ENCODE assay signal across 8 mouse cellular contexts in genomic region chr2:174760479-174761121, GRCm38 (mm10). TPM values are rescaled to one million over a fixed set of nuclear protein-coding genes. Genes with fewer than 3 reads are reported as not detected.
DNase-seq lines count a peak whose midpoint lies in the region; ATAC-seq lines count a peak whose summit lies in the region.

Edn3 (plus strand) TSS chr2:174760619.

- peak; percentile 82 for ATAC-seq in kidney, embryonic 14.5 days (ENCODE audit: low FRiP score, low TSS enrichment)
- ATAC-seq in liver, embryonic 15.5 days (ENCODE audit: insufficient read depth): no peak
- peak; percentile 60; the same call in 1 of the 2 replicates for ATAC-seq in neural tube, embryonic 14.5 days (ENCODE audit: low read depth)

- H3K4me1 ChIP-seq in kidney, embryonic 14.5 days (ENCODE audit: control insufficient read depth, insufficient read depth, low read length): peaks cover 6% of the 10 kb centered on the region; the same call in 1 of the 2 replicates
- H3K4me1 ChIP-seq in hindbrain, embryonic 10.5 days (replicated peaks): peaks cover 25% of the 10 kb centered on the region
- no peaks in the 10 kb centered on the region for H3K4me1 ChIP-seq in liver, embryonic 15.5 days (replicated peaks)
- H3K4me1 ChIP-seq in neural tube, embryonic 14.5 days (ENCODE audit: control insufficient read depth, insufficient read depth, low read length): peaks cover 6% of the 10 kb centered on the region; the same call in 1 of the 2 replicates

- H3K9me3 ChIP-seq in kidney, embryonic 14.5 days (ENCODE audit: control insufficient read depth, low read length): no peaks in the 10 kb centered on the region
- H3K9me3 ChIP-seq in hindbrain, embryonic 10.5 days: no peaks in the 10 kb centered on the region
- no peaks in the 10 kb centered on the region for H3K9me3 ChIP-seq in liver, embryonic 15.5 days (replicated peaks)
- H3K9me3 ChIP-seq in neural tube, embryonic 14.5 days (ENCODE audit: control insufficient read depth, low read length): no peaks in the 10 kb centered on the region

- H3K4me2 ChIP-seq in kidney, embryonic 14.5 days (replicated peaks; ENCODE audit: low read depth, low read length): peak within 1 kb of the TSS; percentile 94
- peak within 1 kb of the TSS; percentile 55 for H3K4me2 ChIP-seq in liver, embryonic 15.5 days
- peak within 1 kb of the TSS; percentile 72 for H3K4me2 ChIP-seq in neural tube, embryonic 14.5 days (ENCODE audit: low read depth, low read length)

- H3K4me3 ChIP-seq in kidney, embryonic 14.5 days (ENCODE audit: low read length): peak within 1 kb of the TSS; percentile 59
- peak within 1 kb of the TSS; percentile 59 for H3K4me3 ChIP-seq in hindbrain, embryonic 10.5 days
- H3K4me3 ChIP-seq in liver, embryonic 15.5 days (replicated peaks): peak within 1 kb of the TSS; percentile 28
- H3K4me3 ChIP-seq in neural tube, embryonic 14.5 days (ENCODE audit: low read depth, low read length): peak within 1 kb of the TSS; percentile 31

- 2% methylated on average over 48 of the region's 48 CpGs for WGBS in kidney, embryonic 14.5 days
- under 1% methylated on average over 48 of the region's 48 CpGs for WGBS in hindbrain, embryonic 10.5 days
- WGBS in liver, embryonic 15.5 days (ENCODE audit: insufficient replicate concordance): 2% methylated on average over 48 of the region's 48 CpGs
- 2% methylated on average over 48 of the region's 48 CpGs for WGBS in neural tube, embryonic 14.5 days

- H3K36me3 ChIP-seq in kidney, embryonic 14.5 days (ENCODE audit: control insufficient read depth, insufficient read depth, low read length): no peaks in the 10 kb centered on the region
- H3K36me3 ChIP-seq in hindbrain, embryonic 10.5 days: no peaks in the 10 kb centered on the region
- H3K36me3 ChIP-seq in liver, embryonic 15.5 days (replicated peaks): no peaks in the 10 kb centered on the region
- no peaks in the 10 kb centered on the region for H3K36me3 ChIP-seq in neural tube, embryonic 14.5 days (ENCODE audit: control insufficient read depth, insufficient read depth, low read length)

- no peak for DNase-seq in kidney, adult 18-20 months
- peak; percentile 70 for DNase-seq in embryo, embryonic 11 days
- peak; percentile 64 for DNase-seq in hindbrain, embryonic 10.5 days (ENCODE audit: low spot score)
- DNase-seq in cerebellum, postnatal 10 days: no peak
- no peak for DNase-seq in thymus, postnatal 10 days (ENCODE audit: low spot score in 2 of 2)

- peak within 1 kb of the TSS; percentile 70 for H3K9ac ChIP-seq in kidney, embryonic 14.5 days (ENCODE audit: low read depth, low read length)
- H3K9ac ChIP-seq in liver, embryonic 15.5 days: no peak within 1 kb of the TSS
- 0 out of 2 replicates have a peak within 1 kb of the TSS, but pooled peaks have one; percentile 21 for H3K9ac ChIP-seq in neural tube, embryonic 14.5 days (replicated peaks; ENCODE audit: low read depth, low read length)

- peak within 1 kb of the TSS; percentile 11; the same call in 1 of the 2 replicates for H3K27ac ChIP-seq in kidney, embryonic 14.5 days (ENCODE audit: low read depth, low read length)
- H3K27ac ChIP-seq in hindbrain, embryonic 10.5 days: peak within 1 kb of the TSS; percentile 81
- no peak within 1 kb of the TSS for H3K27ac ChIP-seq in liver, embryonic 15.5 days (replicated peaks)
- no peak within 1 kb of the TSS for H3K27ac ChIP-seq in neural tube, embryonic 14.5 days (ENCODE audit: low read depth, low read length)

- H3K27me3 ChIP-seq in kidney, embryonic 14.5 days (ENCODE audit: control insufficient read depth, insufficient read depth, low read length): no peaks in the 10 kb centered on the region; the same call in 1 of the 2 replicates
- H3K27me3 ChIP-seq in hindbrain, embryonic 10.5 days (ENCODE audit: insufficient read depth, poor library complexity, severe bottlenecking): peaks cover 35% of the 10 kb centered on the region
- peaks cover 20% of the 10 kb centered on the region for H3K27me3 ChIP-seq in liver, embryonic 15.5 days
- H3K27me3 ChIP-seq in neural tube, embryonic 14.5 days (ENCODE audit: control insufficient read depth, insufficient read depth, low read length): peaks cover 3% of the 10 kb centered on the region

RNA-seq across cellular contexts. Expression of gene Edn3, which starts in this region (rescaled TPM):
- 4.7 and 6.3 TPM in 2 replicates for polyA plus RNA-seq in kidney, embryonic 14.5 days (2014; fragmentation: Nextera tagmentation; extraction: Ambion mirVana)
- 13.2 and 15.5 TPM in 2 replicates for polyA plus RNA-seq in hindbrain, embryonic 10.5 days (2016; fragmentation: Nextera tagmentation; extraction: Ambion mirVana)
- 0.33 and 0.52 TPM in 2 replicates for polyA plus RNA-seq in liver, embryonic 15.5 days (2015; fragmentation: Nextera tagmentation; extraction: Ambion mirVana)
- 0.08 and 4.4 TPM in 2 replicates for polyA plus RNA-seq in neural tube, embryonic 14.5 days (2014; fragmentation: Nextera tagmentation; extraction: Ambion mirVana)

Comparison
In these comparisons a context has a peak if more than half of its experiments do, and no peak if none do; other contexts are left out.
1. H3K27ac ChIP-seq: peak in kidney, embryonic 14.5 days (single experiment) and hindbrain, embryonic 10.5 days (single experiment); none in liver, embryonic 15.5 days (single experiment) and neural tube, embryonic 14.5 days (single experiment).
2. DNase-seq: peak in embryo, embryonic 11 days (single experiment) and hindbrain, embryonic 10.5 days (single experiment); none in kidney, adult 18-20 months (single experiment), cerebellum, postnatal 10 days (0 of 2) and thymus, postnatal 10 days (0 of 2).
3. Peak in every context shown above with its lines, with median percentiles within 50 percentile points of each other: H3K4me2 ChIP-seq and H3K4me3 ChIP-seq.